Mouse (Mus musculus): ENCODE data around the gene Olfr1040. TPM values are rescaled to one million over a fixed set of nuclear protein-coding genes. Genes with fewer than 3 reads are reported as not detected.
"Not testable (repeated sequence)": the region's sequence is repeated elsewhere in the genome, so short reads cannot be mapped to it uniquely, and the experiment has no call there.

The Olfr1040 gene
- polyA plus RNA-seq (2016; fragmentation: Nextera tagmentation; extraction: Ambion mirVana), result not detected in 2 replicates

DNA sequence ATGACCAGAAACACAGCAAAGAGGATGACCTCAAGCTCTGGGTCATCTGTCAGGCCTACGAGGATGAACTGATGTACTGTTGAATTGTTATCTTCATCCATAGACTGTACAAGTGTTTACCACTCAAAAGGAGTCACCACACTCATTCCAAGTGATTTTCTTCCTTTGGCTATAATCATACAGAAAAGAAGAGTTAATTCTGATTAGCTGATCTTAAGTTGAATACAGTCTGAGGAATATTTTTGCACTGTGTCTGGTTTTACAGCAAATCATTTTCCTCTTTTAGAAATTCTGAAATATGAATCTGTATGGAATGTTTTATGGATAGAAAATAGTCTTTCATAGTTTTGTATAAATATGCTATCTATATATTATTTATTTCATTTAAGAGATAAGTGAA is at the start of gene Olfr1040:
Gene Olfr1040, minus strand, starts transcription at position 101 of the 400 bp plus-strand sequence.
- Histone ChIP-seq H3K9ac (replicated peaks) (no peak within 1 kb of the TSS), H3K9me3 (no peaks in the 10 kb centered on the region), H3K4me3 (no peak within 1 kb of the TSS), H3K27me3 (no peaks in the 10 kb centered on the region), H3K4me2 (replicated peaks) (no peak within 1 kb of the TSS), H3K36me3 (no peaks in the 10 kb centered on the region), H3K4me1 (no peaks in the 10 kb centered on the region), H3K27ac (replicated peaks) (no peak within 1 kb of the TSS)
- WGBS, result 91% methylated on average over 1 of the region's 1 CpGs
- no peak for ATAC-seq (ENCODE audit: low FRiP score, low read depth)

DNA sequence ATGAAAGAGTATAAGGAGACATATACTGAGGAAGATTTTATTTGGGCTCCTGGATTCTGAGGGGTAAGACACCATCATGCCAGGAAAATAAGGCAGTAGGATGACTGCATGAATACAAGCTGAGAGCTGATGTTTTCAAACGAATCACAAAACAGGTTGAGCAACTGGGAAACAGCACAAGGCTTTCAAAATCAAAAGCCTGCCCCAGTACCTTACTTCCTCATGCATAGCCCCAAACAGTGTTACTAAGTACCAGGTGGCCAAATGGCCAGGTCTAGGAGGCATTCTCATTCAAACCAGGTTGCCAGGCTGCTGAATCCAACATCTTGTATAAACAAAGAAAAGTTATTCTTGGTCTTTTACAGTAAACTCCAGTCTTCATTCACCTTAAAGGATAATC is 49.3 kb upstream of the Olfr1040 start:
- no peak overlapping the region for H3K9ac ChIP-seq (replicated peaks)
- H3K36me3 ChIP-seq, result no peaks in the 10 kb centered on the region
- H3K27me3 ChIP-seq, result no peaks in the 10 kb centered on the region
- no peak overlapping the region for H3K4me3 ChIP-seq
- no peaks in the 10 kb centered on the region for H3K4me1 ChIP-seq
- H3K27ac ChIP-seq (replicated peaks), result no peak overlapping the region
- no peaks in the 10 kb centered on the region for H3K9me3 ChIP-seq
- ATAC-seq (ENCODE audit: low FRiP score, low read depth), result no peak
- no peak overlapping the region for H3K4me2 ChIP-seq (replicated peaks)
- WGBS, result 74% methylated on average over 1 of the region's 1 CpGs

DNA sequence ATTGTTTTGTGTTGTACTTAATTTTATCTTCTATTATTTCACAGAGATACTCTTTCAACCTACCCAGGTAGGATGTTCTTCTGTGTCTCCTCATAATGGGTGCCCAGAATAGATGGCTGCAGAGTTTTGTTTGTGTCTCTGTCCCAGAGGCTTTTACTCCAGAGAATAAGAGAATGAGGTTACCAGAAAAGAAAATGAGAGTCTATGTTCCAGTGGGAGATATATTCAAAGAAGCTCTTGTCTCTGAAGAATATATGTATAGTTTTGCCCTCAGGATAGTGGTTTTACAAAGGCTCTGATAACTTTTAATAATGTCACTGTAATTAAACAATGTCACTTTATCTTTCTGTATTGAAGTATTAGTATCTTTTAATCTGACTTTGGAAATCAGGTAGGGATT is 39.1 kb upstream of the Olfr1040 start, which contains the start of gene Olfr52:
Gene Olfr52, minus strand, starts transcription at position 101 of the 400 bp plus-strand sequence.
- no peaks in the 10 kb centered on the region for H3K27me3 ChIP-seq
- no peaks in the 10 kb centered on the region for H3K36me3 ChIP-seq
- no peak within 1 kb of the TSS for H3K27ac ChIP-seq (replicated peaks)
- H3K4me1 ChIP-seq, result no peaks in the 10 kb centered on the region
- no peak for ATAC-seq (ENCODE audit: low FRiP score, low read depth)
- H3K9ac ChIP-seq (replicated peaks), result no peak within 1 kb of the TSS
- H3K9me3 ChIP-seq, result no peaks in the 10 kb centered on the region
- H3K4me3 ChIP-seq, result no peak within 1 kb of the TSS
- H3K4me2 ChIP-seq (replicated peaks), result no peak within 1 kb of the TSS

DNA sequence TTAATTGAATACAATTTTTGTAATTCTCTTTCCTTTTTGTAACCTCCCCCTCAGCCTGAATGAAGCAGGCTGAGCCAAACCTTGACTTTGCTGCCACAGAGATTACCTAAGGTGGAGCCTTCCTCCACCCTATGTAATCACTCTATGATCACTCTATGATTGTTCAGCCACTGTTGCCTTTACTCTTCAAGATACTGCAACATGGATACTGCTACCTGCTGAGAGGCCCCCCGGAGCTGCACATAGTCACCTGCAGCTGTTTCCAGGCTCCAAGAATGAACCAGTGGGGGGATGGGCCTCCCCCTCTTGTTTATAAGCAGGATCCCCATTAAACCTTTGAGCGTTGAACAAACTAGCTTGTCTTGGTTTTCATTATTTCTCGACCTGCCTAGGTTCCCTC is 33.4 kb upstream of the Olfr1040 start:
- H3K9ac ChIP-seq (replicated peaks), result no peak overlapping the region
- no peaks in the 10 kb centered on the region for H3K36me3 ChIP-seq
- no peak overlapping the region for H3K27ac ChIP-seq (replicated peaks)
- H3K4me2 ChIP-seq (replicated peaks), result no peak overlapping the region
- H3K4me3 ChIP-seq, result no peak overlapping the region
- WGBS, result 73% methylated on average over 3 of the region's 3 CpGs
- no peaks in the 10 kb centered on the region for H3K27me3 ChIP-seq
- H3K9me3 ChIP-seq, result no peaks in the 10 kb centered on the region
- no peak for ATAC-seq (ENCODE audit: low FRiP score, low read depth)
- H3K4me1 ChIP-seq, result no peaks in the 10 kb centered on the region

DNA sequence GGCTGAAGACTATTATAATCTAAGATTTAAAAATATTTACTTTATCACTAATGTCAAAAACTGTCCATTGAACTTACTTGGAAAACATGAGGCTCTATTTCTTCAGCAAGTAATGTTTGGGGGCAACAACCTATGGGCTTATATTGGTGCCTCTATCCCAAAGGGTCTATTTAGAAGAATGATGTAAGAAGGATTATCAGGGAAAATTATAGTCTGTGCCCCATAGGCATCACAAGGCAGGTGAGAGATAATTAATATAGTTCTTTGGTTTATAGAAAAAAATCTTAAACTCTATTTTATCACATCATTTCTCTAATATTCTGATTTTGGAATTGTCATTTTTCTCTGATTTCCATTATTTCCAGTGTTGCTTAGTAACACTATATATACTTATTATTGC is 31.2 kb upstream of the Olfr1040 start, which contains the start of gene Olfr1044:
Gene Olfr1044, minus strand, starts transcription at position 101 of the 400 bp plus-strand sequence.
- Histone ChIP-seq H3K4me3 (no peak within 1 kb of the TSS), H3K4me1 (no peaks in the 10 kb centered on the region), H3K36me3 (no peaks in the 10 kb centered on the region), H3K9ac (replicated peaks) (no peak within 1 kb of the TSS), H3K27me3 (no peaks in the 10 kb centered on the region), H3K27ac (replicated peaks) (no peak within 1 kb of the TSS), H3K4me2 (replicated peaks) (no peak within 1 kb of the TSS), H3K9me3 (no peaks in the 10 kb centered on the region)
- ATAC-seq (ENCODE audit: low FRiP score, low read depth), result no peak

DNA sequence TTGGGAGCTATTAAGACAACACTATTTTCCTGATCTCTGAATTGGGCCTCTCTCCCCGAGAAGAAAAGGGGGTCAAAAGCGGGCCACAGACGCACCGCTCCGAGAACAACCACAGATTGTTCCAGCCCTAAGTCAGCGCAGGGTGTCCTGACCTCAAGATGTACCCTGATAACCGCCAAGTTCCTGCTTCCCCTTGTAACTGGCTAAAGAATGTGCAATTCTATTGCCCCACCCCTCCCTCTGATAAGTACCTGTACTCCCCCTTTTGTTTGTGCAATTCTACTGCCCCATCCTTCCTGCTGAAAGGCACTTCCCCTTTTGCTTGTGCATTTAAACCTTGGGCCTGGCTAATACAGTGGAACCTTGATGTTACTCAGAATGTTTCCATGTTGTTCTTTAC is 28.9 kb upstream of the Olfr1040 start:
- WGBS, result 81% methylated on average over 7 of the region's 7 CpGs
- not testable (repeated sequence) for H3K27me3 ChIP-seq; H3K4me3 ChIP-seq; H3K27ac ChIP-seq (replicated peaks); H3K9ac ChIP-seq (replicated peaks); H3K36me3 ChIP-seq; H3K4me1 ChIP-seq; ATAC-seq (ENCODE audit: low FRiP score, low read depth); H3K4me2 ChIP-seq (replicated peaks); H3K9me3 ChIP-seq

DNA sequence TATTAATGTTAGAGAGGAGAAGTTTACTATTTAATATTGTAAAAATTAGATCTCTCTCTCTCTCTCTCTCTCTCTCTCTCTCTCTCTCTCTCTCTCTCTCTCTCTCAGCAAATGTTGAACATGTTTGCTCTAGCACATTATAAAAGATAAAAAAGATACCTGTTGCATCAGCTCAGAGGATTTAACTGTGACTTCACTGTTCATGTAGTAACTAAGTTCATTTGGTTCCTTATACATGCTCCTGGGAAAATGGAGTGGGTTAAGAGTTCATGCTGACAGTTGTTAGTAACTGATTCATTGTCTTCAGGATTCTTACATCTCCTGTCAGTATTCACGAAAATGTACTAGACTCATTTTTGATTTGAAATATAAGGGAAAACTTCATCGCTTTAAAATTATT is 20.9 kb upstream of the Olfr1040 start, which contains the start of gene Olfr1043:
Gene Olfr1043, minus strand, starts transcription at position 101 of the 400 bp plus-strand sequence.
- H3K9me3 ChIP-seq, result no peaks in the 10 kb centered on the region
- no peaks in the 10 kb centered on the region for H3K36me3 ChIP-seq
- H3K4me3 ChIP-seq, result no peak within 1 kb of the TSS
- no peak within 1 kb of the TSS for H3K4me2 ChIP-seq (replicated peaks)
- H3K9ac ChIP-seq (replicated peaks), result no peak within 1 kb of the TSS
- WGBS, result 86% methylated on average over 2 of the region's 2 CpGs
- no peak for ATAC-seq (ENCODE audit: low FRiP score, low read depth)
- H3K27me3 ChIP-seq, result no peaks in the 10 kb centered on the region
- no peaks in the 10 kb centered on the region for H3K4me1 ChIP-seq
- no peak within 1 kb of the TSS for H3K27ac ChIP-seq (replicated peaks)

DNA sequence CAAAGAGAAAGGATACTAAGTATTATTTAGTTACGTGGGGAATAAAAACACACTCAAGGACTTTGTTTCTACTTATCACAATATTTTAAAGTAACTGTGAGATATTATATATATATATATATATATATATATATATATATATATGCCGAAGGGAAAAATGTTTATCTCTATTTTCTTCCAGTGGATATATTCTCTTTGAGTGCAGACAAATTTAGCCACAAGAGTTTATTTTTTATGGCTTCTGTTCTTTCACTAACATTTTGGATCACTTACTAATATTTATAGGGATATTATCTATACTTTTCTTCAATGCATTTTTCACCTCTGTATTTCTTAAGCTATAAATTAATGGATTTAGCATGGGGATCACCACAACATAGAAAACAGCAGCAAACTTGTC is 15.2 kb upstream of the Olfr1040 start, which contains the start of gene Olfr1042:
Gene Olfr1042, minus strand, starts transcription at position 101 of the 400 bp plus-strand sequence.
- Histone ChIP-seq H3K9me3 (no peaks in the 10 kb centered on the region), H3K4me1 (no peaks in the 10 kb centered on the region), H3K27me3 (no peaks in the 10 kb centered on the region), H3K27ac (replicated peaks) (no peak within 1 kb of the TSS), H3K9ac (replicated peaks) (no peak within 1 kb of the TSS), H3K36me3 (no peaks in the 10 kb centered on the region), H3K4me2 (replicated peaks) (no peak within 1 kb of the TSS), H3K4me3 (no peak within 1 kb of the TSS)
- WGBS, result 97% methylated on average over 2 of the region's 2 CpGs
- no peak for ATAC-seq (ENCODE audit: low FRiP score, low read depth)

DNA sequence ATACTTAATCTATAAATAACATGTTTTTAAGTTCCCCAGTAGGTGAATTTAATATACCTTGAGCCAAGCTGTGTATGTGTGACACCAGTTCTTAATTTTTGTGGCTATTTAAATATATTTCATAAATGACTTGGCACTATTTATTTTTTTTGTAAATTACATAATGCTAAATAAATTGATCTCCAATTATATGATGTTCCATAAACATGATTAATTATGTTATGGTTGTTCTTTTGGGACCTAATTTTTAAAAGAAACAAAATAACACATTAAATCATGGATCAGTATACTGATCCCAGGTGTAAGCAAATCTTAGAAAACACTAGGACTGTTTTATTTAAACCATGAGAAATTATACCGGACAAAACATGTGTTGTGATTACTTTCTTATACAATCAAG is 10.7 kb downstream of the Olfr1040 start, which contains the start of gene Olfr1039:
Gene Olfr1039, minus strand, starts transcription at position 101 of the 400 bp plus-strand sequence.
- no peak within 1 kb of the TSS for H3K27ac ChIP-seq (replicated peaks)
- H3K9me3 ChIP-seq, result no peaks in the 10 kb centered on the region
- 96% methylated on average over 1 of the region's 1 CpGs for WGBS
- H3K27me3 ChIP-seq, result no peaks in the 10 kb centered on the region
- no peak for ATAC-seq (ENCODE audit: low FRiP score, low read depth)
- no peak within 1 kb of the TSS for H3K4me3 ChIP-seq
- H3K4me2 ChIP-seq (replicated peaks), result no peak within 1 kb of the TSS
- no peaks in the 10 kb centered on the region for H3K36me3 ChIP-seq
- H3K4me1 ChIP-seq, result no peaks in the 10 kb centered on the region
- no peak within 1 kb of the TSS for H3K9ac ChIP-seq (replicated peaks)

Other genes with a start within 250 kb of the Olfr1040 start
- gene Olfr1024, start 241.7 kb downstream of the Olfr1040 start, polyA plus RNA-seq (2016; fragmentation: Nextera tagmentation; extraction: Ambion mirVana), result not detected in 2 replicates
- not detected in 2 replicates for gene Olfr1025-ps1, start 231.5 kb downstream of the Olfr1040 start, polyA plus RNA-seq (2016; fragmentation: Nextera tagmentation; extraction: Ambion mirVana)
- not detected in 2 replicates for gene Olfr1026, start 225.2 kb downstream of the Olfr1040 start, polyA plus RNA-seq (2016; fragmentation: Nextera tagmentation; extraction: Ambion mirVana)
- gene Olfr1028, start 196.3 kb downstream of the Olfr1040 start, polyA plus RNA-seq (2016; fragmentation: Nextera tagmentation; extraction: Ambion mirVana), result not detected in 2 replicates
- gene Olfr1029, start 172.8 kb downstream of the Olfr1040 start, polyA plus RNA-seq (2016; fragmentation: Nextera tagmentation; extraction: Ambion mirVana), result not detected in 2 replicates
- not detected in 2 replicates for gene Olfr1030, start 167.5 kb downstream of the Olfr1040 start, polyA plus RNA-seq (2016; fragmentation: Nextera tagmentation; extraction: Ambion mirVana)
- gene Olfr1031, start 156.4 kb downstream of the Olfr1040 start, polyA plus RNA-seq (2016; fragmentation: Nextera tagmentation; extraction: Ambion mirVana), result not detected in 2 replicates
- gene Olfr1032, start 141.2 kb downstream of the Olfr1040 start, polyA plus RNA-seq (2016; fragmentation: Nextera tagmentation; extraction: Ambion mirVana), result not detected in 2 replicates
- not detected in 2 replicates for gene Olfr1033, start 126.1 kb downstream of the Olfr1040 start, polyA plus RNA-seq (2016; fragmentation: Nextera tagmentation; extraction: Ambion mirVana)
- gene Olfr1034, start 100.9 kb downstream of the Olfr1040 start, polyA plus RNA-seq (2016; fragmentation: Nextera tagmentation; extraction: Ambion mirVana), result 0.05 TPM in 1 of 2 replicates, not detected in the other
- gene Olfr1036, start 72.7 kb downstream of the Olfr1040 start, polyA plus RNA-seq (2016; fragmentation: Nextera tagmentation; extraction: Ambion mirVana), result not detected in 2 replicates
- not detected in 2 replicates for gene Olfr1037, start 59.3 kb downstream of the Olfr1040 start, polyA plus RNA-seq (2016; fragmentation: Nextera tagmentation; extraction: Ambion mirVana)
- gene Olfr1039, start 10.8 kb downstream of the Olfr1040 start, polyA plus RNA-seq (2016; fragmentation: Nextera tagmentation; extraction: Ambion mirVana), result not detected in 2 replicates
- gene Olfr1042, start 15.1 kb upstream of the Olfr1040 start, polyA plus RNA-seq (2016; fragmentation: Nextera tagmentation; extraction: Ambion mirVana), result not detected in 2 replicates
- gene Olfr1043, start 20.8 kb upstream of the Olfr1040 start, polyA plus RNA-seq (2016; fragmentation: Nextera tagmentation; extraction: Ambion mirVana), result not detected in 2 replicates
- not detected in 2 replicates for gene Olfr1044, start 31.1 kb upstream of the Olfr1040 start, polyA plus RNA-seq (2016; fragmentation: Nextera tagmentation; extraction: Ambion mirVana)
- gene Olfr52, start 39.0 kb upstream of the Olfr1040 start, polyA plus RNA-seq (2016; fragmentation: Nextera tagmentation; extraction: Ambion mirVana), result not detected in 2 replicates
- not detected in 2 replicates for gene Olfr1045, start 56.3 kb upstream of the Olfr1040 start, polyA plus RNA-seq (2016; fragmentation: Nextera tagmentation; extraction: Ambion mirVana)
- not detected in 2 replicates for gene Olfr1046, start 72.6 kb upstream of the Olfr1040 start, polyA plus RNA-seq (2016; fragmentation: Nextera tagmentation; extraction: Ambion mirVana)
- gene Olfr1047, start 84.7 kb upstream of the Olfr1040 start, polyA plus RNA-seq (2016; fragmentation: Nextera tagmentation; extraction: Ambion mirVana), result not detected in 2 replicates
- not detected in 2 replicates for gene Olfr1048, start 93.6 kb upstream of the Olfr1040 start, polyA plus RNA-seq (2016; fragmentation: Nextera tagmentation; extraction: Ambion mirVana)
- not detected in 2 replicates for gene Olfr1049, start 111.6 kb upstream of the Olfr1040 start, polyA plus RNA-seq (2016; fragmentation: Nextera tagmentation; extraction: Ambion mirVana)
- not detected in 2 replicates for gene Olfr1051, start 132.4 kb upstream of the Olfr1040 start, polyA plus RNA-seq (2016; fragmentation: Nextera tagmentation; extraction: Ambion mirVana)
- gene Olfr1052, start 145.7 kb upstream of the Olfr1040 start, polyA plus RNA-seq (2016; fragmentation: Nextera tagmentation; extraction: Ambion mirVana), result not detected in 2 replicates
- gene Olfr1053, start 168.6 kb upstream of the Olfr1040 start, polyA plus RNA-seq (2016; fragmentation: Nextera tagmentation; extraction: Ambion mirVana), result not detected in 2 replicates
- gene Olfr1054, start 188.7 kb upstream of the Olfr1040 start, polyA plus RNA-seq (2016; fragmentation: Nextera tagmentation; extraction: Ambion mirVana), result not detected in 2 replicates
- not detected in 2 replicates for gene Olfr1055, start 203.6 kb upstream of the Olfr1040 start, polyA plus RNA-seq (2016; fragmentation: Nextera tagmentation; extraction: Ambion mirVana)
- not detected in 2 replicates for gene Olfr1056, start 215.7 kb upstream of the Olfr1040 start, polyA plus RNA-seq (2016; fragmentation: Nextera tagmentation; extraction: Ambion mirVana)
- not detected in 2 replicates for gene Olfr1057, start 231.7 kb upstream of the Olfr1040 start, polyA plus RNA-seq (2016; fragmentation: Nextera tagmentation; extraction: Ambion mirVana)
- not detected in 2 replicates for gene Olfr1058, start 241.8 kb upstream of the Olfr1040 start, polyA plus RNA-seq (2016; fragmentation: Nextera tagmentation; extraction: Ambion mirVana)

Data from midbrain, embryonic 12.5 days (tissue).